Mouse (Mus musculus): Measurements from ENCODE around the gene Fetub. TPM values are rescaled to one million over a fixed set of nuclear protein-coding genes. Genes with fewer than 3 reads are reported as not detected.

Gene Fetub
- polyA plus RNA-seq (2012; ENCODE audit: low replicate concordance): not detected in 2 replicates

DNA sequence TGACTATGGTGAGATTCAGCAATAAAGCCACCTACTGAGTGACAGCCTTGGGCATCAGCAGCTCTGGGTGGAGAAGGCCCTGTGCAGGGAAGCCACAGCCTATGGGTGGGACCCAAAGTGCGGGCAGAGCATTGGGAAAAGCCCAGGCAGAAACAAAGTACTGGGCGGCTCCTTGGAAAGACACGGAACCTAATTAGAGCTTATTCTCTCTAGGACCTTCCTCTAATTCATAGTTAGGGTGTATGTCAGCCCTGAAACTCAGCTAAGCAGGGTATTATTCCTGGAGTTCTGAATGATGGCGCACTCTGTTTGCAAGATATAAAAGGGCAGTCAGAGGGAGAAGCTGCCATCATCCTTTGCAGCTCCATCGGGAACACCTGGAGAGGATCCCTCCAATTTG is at the start of gene Fetub:
TSS of gene Fetub (plus strand) at position 301 of the 400 bp plus-strand sequence.

GRCm38 (mm10) chr16:22890683-22891510 is 27.2 kb upstream of the Fetub start, which contains the start of gene Ahsg:
TSS of gene Ahsg (plus strand) at chr16:22891277.

GRCm38 (mm10) chr16:22950840-22951395 is 32.8 kb downstream of the Fetub start, which contains the start of gene Hrg:
TSS of gene Hrg (plus strand) at chr16:22951072.

Other genes with a start within 250 kb of the Fetub start
- not detected in 2 replicates for gene Crygs, start 106.8 kb upstream of the Fetub start, polyA plus RNA-seq (2012; ENCODE audit: low replicate concordance)
- gene Tbccd1, start 60.7 kb upstream of the Fetub start, polyA plus RNA-seq (2012; ENCODE audit: low replicate concordance): 1.2 and 3.8 TPM in 2 replicates
- gene Dnajb11, start 60.5 kb upstream of the Fetub start, polyA plus RNA-seq (2012; ENCODE audit: low replicate concordance): 32.3 and 59.9 TPM in 2 replicates
- gene Ahsg, start 27.1 kb upstream of the Fetub start, polyA plus RNA-seq (2012; ENCODE audit: low replicate concordance): not detected in 2 replicates
- gene Hrg, start 32.7 kb downstream of the Fetub start, polyA plus RNA-seq (2012; ENCODE audit: low replicate concordance): not detected in 2 replicates
- not detected in 2 replicates for gene Kng2, start 111.1 kb downstream of the Fetub start, polyA plus RNA-seq (2012; ENCODE audit: low replicate concordance)
- not detected in 2 replicates for gene Kng1, start 139.5 kb downstream of the Fetub start, polyA plus RNA-seq (2012; ENCODE audit: low replicate concordance)
- gene Eif4a2, start 189.1 kb downstream of the Fetub start, polyA plus RNA-seq (2012; ENCODE audit: low replicate concordance): 5.9 and 20.9 TPM in 2 replicates
- 0.53 and 12.6 TPM in 2 replicates for gene Rfc4, start 209.4 kb downstream of the Fetub start, polyA plus RNA-seq (2012; ENCODE audit: low replicate concordance)
- not detected in 2 replicates for gene Adipoq, start 228.2 kb downstream of the Fetub start, polyA plus RNA-seq (2012; ENCODE audit: low replicate concordance)

All from hematopoietic multipotent progenitor cell, adult 10-12 weeks (in vitro differentiated cells).